Mouse (Mus musculus): ENCODE results near the gene Tmprss3.

Gene Tmprss3

DNA sequence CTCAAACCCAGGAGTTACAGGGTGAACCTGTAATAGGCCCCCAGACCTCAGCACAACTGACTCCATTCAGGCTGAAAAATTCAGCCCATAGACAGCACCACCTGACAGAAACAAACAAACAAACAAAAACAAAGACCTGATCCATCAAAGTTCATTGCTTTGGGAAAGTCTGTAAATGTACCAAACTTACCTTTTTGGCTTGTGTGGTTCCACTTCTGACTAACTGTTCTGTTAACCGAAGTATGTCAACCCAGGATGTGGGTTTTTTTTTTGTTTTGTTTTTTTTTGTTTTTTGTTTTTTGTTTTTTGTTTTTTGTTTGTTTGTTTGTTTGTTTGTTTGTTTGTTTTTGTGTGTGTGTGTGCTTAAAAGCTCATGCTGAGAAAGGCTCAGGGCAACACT is 62.0 kb downstream of the Tmprss3 start:
- no peak for DNase-seq (ENCODE audit: low spot score in 2 of 2)

- DNase-seq (ENCODE audit: low spot score in 2 of 2): no peak
Measured at GRCm38 (mm10) chr17:31136291-31136690, 62.5 kb downstream of the Tmprss3 start.

GRCm38 (mm10) chr17:31134913-31135312 is 63.9 kb downstream of the Tmprss3 start:
- no peak for DNase-seq (ENCODE audit: low spot score in 2 of 2)

DNA sequence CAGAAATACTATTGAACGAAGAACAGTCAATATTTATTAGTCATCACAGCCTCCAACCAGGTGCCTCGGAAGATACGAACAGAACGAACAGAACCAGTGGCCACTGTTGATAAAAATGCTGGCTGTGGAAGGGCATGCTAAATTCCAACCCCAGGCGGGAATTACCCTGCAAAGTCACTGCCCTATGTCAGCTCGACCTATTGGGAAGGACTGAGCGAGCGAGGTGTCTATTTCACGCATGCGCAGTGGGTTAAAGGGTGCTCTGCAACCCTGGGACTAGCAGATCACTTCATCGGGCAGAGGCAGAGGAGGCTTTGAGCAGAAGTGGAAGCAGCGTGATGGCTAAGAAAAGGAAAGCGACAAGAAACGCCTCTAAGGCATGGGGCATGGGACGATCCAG is 65.0 kb downstream of the Tmprss3 start:
- no peak for DNase-seq (ENCODE audit: low spot score in 2 of 2)

- no peak for DNase-seq (ENCODE audit: low spot score in 2 of 2)
Measured at GRCm38 (mm10) chr17:31131269-31131821, 67.4 kb downstream of the Tmprss3 start.

DNA sequence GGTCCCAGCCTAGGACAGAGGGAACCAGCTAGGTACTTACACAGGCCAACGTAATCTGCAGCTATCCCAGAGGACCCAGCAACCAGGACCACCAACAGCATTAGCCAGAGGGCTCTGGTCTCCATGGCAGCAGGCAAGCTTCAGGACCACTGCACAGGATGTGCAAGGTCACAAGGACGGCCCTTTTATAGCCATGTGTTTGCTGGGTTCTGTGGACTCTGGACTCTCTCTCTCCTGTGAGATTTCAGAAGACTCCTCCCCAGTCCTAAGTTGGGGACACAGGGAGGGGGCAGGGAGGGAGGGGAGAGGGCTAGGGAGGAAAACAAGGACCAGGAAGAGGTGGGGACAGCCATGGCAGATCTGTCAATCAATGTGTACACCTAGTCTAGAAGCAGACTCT is 69.3 kb downstream of the Tmprss3 start, which contains the start of gene Tff3:
Gene Tff3 (minus strand): TSS at position 195 of the 400 bp plus-strand sequence.
- DNase-seq (ENCODE audit: low spot score in 2 of 2): no peak
